Mouse (Mus musculus) heart, adult 8-10 months (tissue): ENCODE measurements around the gene Dpm2. TPM values are rescaled to one million over a fixed set of nuclear protein-coding genes. Genes with fewer than 3 reads are reported as not detected.

Experiments used
- DNase-seq: peaks from one replicate; pipeline ENCODE4 v3.0.0; 2022; ENCODE audit warnings: low spot score
- total RNA-seq, 4 experiments: library from RNA; stranded (reverse); gene quantifications; 2 replicates each; pipeline ENCODE4 v1.2.4; 2022

Gene Dpm2
- total RNA-seq, 4 experiments from 2014 or later, result 16.5 to 22.2 (median 18.6) TPM

DNA sequence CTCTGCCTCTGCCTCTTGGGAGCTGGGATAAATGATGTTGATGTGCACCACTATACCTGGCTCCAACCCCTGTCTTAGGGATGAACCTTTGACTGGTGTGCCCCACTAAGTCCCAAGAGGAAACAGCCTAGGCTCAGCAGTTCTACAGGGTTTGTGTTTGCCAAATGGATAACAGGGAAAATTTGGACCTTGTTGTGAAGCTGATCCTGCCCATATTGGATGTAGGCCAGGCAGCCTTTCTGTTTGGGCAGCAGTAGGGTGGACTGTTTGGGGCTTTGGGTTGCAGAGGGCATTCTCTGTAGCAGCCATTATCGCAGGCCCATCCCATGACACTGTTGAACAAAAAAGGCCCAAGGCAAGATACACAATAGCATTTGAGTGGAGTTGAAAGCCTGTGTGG, 23.7 kb upstream of the Dpm2 start:
- DNase-seq, result no peak

DNA sequence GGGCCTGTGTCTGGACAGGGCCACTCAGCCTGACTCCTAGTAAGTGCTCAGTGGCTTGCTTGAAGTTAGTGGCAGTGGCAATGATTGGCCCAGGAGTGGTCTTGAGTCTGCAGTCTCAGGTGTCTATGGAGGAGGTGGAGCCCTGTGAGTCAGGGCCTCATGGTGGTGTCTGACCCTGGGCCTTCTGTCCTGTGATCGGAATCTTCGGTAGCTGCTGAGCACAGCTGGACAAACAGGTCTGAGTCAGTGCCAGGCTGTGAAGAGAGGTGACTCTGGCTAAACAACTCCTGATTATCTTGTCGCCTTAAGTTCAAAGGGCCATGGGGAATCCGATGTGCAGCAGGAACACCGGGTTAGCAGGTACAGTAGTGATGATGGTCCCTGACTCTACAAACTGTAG, 23.3 kb upstream of the Dpm2 start:
- no peak for DNase-seq

DNA sequence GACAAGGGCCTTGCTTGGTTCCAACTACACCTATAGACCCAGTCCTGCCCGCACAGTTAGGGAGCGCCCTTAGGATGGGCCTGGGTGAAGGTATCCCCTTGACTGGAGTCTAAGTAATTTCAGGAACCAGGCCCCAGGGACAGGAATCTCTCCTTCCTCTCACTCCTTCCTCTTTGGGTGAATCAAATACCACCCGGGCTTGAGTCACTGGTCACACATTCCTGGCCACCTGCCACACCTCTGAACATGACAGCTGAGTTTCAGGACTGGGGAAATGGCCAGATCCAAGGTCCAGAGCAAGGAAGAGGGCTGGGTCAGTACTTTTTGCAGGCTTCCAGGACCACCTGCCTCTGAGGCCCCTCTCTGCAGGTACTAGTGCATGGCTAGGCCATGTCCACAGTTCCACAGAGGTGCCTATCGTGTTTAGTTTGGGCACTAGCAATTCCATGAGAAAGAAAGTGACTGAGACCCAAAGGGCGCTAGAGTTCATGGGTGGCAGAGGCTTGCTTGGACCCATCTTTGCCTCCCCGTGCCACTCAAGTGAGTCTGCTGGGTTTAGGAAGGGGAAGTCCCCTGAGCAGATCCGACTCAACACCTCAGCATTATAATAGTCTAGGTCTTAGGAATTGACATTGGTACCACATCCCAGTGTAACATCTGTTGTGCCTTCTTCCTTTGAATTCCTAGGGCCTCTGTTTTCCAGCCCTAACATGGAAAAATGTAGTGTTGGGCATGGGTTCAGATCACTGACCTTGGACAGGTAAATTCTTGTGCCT, 22.5 kb upstream of the Dpm2 start:
- peak; percentile 63 for DNase-seq

DNA sequence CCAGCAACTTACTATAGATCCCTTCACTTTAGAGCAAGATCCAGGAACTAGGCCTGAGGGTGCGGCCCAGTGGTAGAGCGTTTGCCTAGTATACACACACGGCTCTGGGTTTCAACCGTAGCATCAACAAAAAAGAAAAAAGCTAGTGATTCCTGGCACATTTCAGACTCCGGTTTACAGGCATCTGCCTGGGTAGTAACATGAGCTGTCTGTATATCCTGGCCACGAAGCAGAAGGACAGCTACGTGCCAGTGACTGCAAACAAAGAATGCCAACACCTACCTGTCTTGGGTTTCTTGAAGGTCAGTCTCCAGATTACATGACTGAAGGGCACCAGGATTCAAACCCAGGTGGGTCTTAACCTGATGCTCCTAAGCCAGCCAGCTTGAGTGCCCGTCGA, 21.5 kb upstream of the Dpm2 start:
- no peak for DNase-seq

DNA sequence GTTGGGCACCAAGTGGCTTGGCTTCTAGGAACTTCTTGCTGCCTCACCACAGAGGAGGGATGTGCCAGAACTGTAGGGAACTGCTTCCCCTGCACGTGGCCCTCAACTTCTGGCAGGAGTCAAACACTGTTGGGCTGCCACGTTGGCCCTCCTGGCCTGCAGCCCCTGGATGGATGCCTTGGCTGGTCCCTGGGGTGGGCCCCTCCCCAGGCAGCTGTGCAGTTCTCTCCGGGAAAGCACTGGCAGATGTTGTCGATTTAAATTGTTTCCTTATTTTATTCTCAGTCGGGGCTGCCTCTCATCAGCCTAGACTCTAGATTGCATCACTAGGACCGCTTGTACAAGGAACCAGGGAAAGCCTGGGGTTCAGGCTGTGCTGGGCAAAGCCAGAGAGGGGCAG, 20.9 kb upstream of the Dpm2 start:
- DNase-seq, result peak; percentile 77

DNA sequence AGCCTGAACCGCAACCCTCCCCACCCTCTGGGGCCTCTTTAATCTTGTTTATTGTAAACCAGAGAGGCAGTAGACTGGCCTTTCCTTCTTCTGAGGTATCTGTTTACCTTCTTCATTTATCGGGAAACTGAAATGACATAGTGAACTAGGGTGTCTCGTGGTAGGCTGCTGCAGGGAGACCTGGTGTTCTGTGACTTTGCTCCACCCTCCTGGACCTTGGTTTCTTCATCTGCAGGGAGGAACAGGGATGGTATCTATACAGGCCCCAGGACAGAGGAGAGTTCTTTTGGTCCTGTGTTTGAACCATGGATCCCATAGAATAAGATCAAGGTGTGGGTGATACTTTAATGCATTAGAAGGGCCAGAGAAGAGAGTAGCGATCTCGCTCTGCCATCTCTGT, 19.4 kb upstream of the Dpm2 start:
- no peak for DNase-seq

DNA sequence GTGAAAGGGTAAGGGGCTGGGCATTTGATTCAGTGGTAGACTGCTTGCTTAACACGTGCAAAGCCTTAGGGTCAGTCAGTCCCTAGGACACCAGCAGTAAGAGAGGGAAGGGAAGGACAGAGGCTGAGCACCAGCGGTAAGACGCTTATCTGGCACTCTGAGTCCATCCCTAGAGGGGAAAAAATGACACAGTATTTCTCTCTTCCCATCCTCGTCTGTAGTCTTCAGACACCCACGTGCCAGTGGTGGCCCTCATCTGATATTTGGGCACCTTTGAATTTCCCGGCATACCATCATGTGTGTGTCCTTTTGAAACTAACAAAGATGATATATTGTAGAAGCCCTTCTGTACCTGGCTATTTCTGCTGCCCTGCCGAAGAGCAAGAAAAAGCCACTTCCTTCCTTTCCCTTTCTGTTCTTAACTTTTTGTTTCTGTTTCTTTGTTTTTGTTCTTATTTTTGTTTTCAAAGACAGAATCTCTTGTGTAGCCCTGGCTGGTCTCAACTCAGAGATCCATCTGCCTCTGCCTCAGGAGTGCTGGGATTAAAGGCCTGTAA, 17.0 kb upstream of the Dpm2 start:
- no peak for DNase-seq

DNA sequence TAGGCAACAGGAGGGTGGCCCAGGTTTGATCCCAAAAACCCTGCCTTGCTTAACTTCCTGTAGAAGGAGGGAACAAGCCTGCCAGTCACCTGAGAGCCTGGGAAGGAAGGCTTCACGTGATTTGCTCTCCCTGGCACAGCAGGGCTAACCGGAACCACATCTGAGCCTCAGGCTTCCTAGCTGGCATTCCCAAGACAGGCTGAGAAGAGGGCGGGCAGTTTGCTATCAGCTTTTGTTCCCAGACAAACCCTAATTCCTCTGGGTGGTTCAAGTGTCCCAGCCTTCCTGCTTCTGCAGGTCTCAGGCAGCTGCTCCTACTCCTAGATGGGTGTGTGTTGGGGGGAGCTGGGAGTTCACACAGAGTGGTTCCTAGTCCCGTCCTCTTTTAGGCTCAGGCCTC, 15.2 kb upstream of the Dpm2 start:
- DNase-seq, result no peak

DNA sequence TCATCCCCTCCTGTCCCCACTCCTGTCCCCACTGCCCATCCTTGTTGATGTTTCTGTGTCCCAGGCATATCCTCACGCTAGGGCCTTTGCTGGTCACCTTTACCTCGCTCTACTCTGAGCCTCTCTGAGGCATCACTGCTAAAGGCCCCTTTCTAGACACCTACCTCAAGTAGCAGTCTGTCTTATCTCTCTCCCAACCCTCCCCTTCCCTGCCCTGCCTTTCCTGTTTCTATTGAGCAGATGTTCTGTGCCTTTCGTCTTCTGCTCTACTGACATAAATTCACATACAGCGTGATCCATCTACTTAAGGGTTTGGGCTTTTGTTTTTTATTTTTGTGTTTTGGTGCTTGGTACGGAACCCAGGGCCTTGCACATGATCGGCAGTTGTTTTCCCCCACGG, 14.6 kb upstream of the Dpm2 start:
- DNase-seq, result no peak

DNA sequence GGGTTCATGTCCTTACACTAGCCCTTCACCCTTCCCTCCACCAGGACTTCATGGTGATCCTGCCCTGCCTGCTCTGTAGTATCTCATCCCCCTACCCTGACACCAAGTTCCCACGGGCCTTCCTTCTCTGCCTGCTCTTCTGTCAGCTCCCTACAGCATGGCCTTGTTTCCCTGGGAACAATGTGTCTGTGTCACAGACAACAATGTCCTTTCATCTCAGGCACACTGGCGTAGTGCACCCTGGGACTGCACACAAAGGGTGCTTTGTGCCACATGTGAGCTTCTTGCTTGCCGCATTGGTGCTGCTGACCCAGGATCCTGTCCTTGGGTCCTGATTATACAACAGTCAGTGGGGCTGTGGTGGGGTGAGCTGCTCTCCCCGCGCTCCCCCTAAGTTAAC, 11.1 kb upstream of the Dpm2 start:
- DNase-seq, result no peak

DNA sequence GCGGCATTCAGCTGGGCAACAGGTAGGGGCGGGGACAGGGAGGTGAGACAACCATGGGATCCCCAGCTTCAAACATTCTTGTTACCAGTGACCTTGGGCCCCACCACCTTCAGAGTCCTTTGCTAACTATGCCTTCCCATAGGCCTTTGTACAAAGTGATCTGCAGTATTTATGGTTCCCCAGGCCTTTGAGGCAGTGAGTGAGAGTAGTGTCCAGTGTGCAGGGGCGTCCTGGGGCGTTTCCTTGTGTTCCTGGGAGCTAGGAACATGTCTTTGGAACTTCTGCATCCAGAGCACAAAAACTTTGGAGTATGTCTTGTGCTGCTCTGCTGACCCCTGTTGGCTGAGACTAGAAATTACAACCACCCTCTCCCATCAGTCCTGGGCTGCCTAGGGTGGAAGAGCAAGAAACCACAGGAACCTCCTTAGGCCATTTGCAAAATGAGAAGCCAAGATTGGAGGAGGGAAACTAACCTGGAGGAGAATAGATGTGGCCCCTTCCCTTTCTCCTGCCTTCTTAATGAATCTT, 4.1 kb upstream of the Dpm2 start:
- DNase-seq, result peak; percentile 78

DNA sequence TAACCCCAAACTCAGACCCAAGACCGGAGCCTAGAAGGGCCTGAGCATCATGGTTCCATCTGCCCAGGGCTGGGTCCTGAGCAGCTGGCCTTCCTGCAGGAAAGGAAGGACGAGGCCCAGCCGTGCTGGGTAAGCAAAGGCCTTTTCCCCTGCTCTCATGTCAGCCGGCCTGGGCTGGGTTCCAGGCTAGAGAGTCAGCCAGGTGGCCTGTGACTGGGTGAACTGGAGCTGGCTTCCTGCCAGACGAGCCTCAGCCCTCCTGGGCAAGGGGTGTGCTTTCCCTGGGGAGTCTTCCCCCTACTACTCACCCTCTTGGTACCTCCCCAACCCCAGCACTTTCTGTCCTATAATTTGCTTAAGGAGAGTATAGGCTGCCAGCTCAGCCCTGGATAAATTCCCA, 2.5 kb upstream of the Dpm2 start:
- DNase-seq, result no peak

DNA sequence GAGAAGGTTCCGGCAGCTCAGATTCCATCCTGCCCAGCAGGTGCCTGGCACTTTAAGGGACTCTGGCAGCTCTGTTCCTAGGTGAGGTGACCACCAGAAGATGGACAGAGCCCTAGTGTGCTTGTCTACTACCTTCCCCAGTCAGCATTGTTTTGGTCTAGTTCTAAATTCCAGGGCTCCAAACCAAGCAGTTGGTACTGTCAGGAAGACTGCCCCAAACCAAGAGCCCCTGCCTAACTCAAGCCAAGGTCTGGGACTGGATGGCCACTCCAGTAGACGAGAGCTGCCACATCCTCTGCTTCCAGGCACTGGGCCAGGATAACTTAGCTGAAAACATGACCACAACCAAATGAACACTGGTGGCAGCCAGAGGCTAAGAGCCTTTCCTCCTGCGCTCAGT, 1.7 kb upstream of the Dpm2 start:
- no peak for DNase-seq

DNA sequence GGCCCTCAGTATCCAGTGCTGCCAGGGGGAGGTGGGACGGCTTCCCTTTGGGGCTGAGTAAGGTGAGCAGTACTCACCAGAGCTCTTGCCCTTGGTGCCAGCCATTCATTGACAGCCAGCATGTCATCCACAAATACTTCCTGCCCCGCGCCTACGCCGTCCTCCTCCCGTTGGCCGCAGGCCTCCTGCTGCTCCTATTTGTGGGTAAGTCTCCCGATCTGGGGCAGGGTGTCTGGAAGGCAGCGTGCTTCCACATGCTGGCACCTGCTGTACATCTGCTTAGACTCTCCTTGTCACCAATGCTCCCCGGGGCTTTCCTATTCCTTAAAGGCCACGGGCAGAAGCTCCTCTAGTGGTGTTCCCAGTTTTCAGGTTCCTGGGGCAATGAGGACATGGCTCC, 1.5 kb downstream of the Dpm2 start:
- no peak for DNase-seq

DNA sequence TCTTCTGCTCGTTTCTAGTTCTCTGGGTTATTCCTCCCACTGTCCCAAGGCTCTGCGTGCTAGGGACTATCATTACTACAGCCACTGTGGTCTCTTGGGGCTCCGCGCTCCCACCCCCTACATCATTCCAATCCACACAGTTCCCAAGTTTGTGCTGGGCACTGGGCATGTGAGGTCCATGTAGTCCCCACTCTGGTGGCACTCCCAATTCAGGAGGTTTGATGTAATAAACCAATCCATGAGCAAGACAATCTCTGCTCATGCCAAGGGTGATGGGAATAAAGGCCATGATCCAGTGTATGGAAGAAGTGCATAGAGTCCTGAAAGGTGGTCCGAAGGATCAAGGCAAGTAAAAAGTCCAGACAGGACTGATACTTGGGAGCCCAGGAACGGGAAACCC, 3.8 kb downstream of the Dpm2 start, which contains the start of gene Pip5kl1:
TSS of gene Pip5kl1 (plus strand) at position 301 of the 400 bp plus-strand sequence.
- no peak for DNase-seq

DNA sequence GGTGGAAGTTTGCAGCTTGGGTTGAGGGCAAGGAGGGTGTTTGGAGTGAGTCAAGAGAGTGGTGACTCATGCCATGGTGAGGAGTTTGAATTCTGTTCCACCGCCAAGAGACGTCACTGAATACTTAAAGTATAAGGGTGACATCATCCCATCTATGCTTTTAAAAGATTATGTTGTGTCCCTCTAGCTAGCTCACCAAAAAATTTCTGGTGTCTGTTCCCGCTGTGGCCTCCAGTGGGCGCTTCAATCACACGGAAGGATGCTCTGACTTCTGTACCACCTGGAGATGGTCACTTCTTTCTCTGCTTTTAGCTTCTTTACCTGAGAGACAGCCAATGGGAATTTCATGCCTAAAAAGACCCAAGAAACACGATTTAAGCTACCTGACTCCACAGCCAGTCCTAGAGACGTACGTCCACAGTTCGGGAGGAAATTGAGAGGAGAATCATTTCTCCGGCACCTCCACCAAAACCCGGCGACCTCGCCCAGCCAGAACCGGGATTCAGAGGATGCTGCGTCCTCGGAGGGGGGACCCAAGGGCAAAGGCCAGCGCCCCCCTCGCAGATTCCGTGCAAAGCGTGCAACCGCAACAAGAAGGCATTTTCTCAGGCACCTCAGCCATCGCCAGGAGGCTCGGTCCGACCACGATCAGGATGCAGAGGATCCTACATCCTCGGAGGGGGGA, 4.4 kb downstream of the Dpm2 start:
- no peak for DNase-seq

DNA sequence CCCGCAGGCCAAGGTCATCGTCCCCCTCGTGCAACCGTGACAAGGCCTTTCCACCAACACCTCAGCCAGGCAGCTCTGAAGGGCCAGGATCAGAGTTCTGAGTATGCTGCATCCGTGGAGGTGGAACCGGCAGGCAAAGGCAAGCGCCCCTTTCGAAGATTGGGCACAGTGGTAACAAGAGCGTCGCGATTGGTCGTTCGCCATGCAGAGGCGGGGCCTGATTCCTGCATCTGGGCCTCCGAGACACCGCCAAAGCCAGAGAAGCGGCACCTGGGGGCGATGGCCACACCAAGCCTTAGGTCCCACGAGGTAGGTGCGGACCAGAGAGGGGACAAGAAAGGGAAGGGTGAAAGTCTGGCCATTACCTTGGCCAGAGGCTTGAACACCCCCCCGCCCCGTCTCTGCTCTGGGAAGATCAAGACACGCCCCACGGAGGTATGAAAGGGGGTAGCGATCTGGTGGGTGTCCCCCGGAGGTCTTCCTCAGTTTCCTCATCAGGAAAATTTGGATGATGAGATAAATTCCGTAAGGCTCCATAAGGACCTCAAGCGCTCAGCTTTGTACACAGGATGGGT, 5.0 kb downstream of the Dpm2 start, which contains the start of gene 9430097D07Rik:
TSS of gene 9430097D07Rik (minus strand) at position 99 of the 575 bp plus-strand sequence.
- DNase-seq, result no peak

DNA sequence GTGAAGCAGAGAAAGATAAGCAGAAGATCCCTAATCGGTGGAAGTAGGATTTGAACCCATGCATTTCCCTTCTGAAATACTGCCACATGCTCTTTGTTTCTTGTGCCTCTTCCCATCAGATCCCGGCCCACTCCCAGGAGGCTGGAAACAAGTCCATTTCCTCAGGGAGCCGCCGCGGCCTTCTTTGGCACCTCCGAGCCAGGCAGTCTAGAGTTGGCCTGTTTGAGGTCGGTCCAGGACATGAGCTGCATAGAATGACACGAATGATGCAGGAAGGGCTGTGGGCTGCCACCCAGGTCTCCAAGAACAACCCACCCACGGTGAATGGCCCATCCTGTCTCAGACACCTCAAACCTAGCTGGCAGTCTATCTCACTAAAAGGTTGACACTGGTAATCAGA, 5.9 kb downstream of the Dpm2 start:
- no peak for DNase-seq

DNA sequence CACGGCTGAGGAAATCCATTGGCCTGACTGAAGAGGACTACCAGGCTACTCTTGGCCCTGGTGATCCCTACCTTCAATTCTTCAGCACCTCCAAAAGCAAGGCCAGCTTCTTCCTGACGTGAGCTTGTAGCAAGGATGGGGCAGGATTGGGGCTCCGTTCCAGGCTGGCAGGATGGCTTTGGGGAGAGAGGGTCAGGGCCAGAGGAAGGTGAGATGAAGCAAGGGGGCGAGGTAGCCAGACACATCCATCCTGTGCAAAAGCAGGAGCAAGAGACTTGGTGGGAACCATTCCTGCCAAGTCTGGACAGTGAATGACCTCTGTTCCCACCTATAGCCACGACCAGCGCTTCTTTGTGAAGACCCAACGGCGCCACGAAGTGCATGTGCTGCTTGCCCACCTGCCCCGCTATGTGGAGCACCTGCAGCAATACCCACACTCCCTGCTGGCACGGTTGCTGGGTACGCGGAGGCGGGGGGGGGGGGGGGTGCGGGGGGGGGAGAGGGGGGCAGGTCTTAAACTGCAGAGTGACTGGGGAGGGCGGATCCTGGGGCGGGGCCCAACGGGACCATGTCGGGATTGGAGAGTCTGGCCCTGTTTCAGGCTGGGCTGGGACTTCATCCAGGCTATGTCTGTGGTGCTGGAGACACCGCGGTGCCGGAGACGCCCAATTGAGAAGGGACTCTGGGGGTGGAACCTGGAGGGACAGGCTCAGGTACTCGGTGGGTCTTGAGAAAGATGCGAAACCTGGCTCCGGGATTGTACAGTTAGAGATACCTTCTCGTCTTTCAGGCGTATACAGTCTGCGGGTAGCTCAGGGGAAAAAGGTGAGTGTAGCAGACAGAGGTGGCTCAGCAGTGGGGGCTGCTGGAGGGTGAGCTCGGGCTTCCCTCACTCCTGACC, 7.7 kb downstream of the Dpm2 start:
- no peak for DNase-seq

DNA sequence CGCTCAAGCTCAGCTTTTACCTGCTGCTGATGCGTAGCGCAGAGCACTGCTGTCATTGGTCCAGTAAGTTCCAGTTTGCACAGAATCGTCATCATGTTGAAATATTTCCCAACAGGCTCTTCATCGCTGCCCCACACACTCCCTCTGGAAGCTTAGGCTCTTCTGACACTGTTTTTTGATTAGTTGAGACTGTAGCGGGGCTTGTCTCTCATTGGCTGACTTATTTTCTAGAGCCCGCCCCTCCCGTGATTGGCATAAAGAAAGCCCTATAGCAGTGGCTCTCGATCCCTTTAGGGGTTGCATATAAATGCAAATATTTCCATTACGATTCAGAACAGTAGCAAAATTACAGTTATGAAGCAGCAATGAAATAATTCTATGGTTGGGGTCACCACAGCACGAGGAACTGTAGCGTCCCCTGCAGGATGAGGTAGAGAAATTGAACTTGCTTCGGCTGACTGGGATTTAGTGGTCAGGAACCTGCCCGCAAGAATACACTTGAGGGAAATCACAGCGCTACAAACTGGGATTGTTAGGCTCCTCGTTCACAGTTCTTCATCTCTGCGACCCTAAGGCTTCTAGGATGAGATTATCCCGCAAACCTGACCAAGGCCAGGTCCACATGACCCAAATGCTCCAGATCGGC, 10.9 kb downstream of the Dpm2 start:
- no peak for DNase-seq
